Mouse (Mus musculus): ENCODE data around the gene Nudt9.

Nudt9 gene

GRCm38 (mm10) chr5:104046256-104047199 lies at the start of gene Nudt9:
Nudt9 (plus strand) TSS chr5:104046306.
- ChIA-PET CTCF (interaction anchor here in 1 of 4 experiments (0.5 kb wide), 1 partner anchor 264 kb away, joined by 3 read pairs; no protein-coding TSS in a partner anchor), POLR2A (no interaction called here)

GRCm38 (mm10) chr5:103998739-103999138 lies 47.4 kb upstream of the Nudt9 start:
- ChIA-PET POLR2A (interaction anchor here (0.6 to 1.9 kb wide), 6 partner anchors 23 to 106 kb away, joined by 3 to 6 read pairs (median 4); partner anchors contain the start of gene Hsd17b11 (in 1 of the 4)), CTCF (interaction anchor here (0.6 to 3.9 kb wide), 12 partner anchors 13 to 336 kb away, joined by 3 to 47 read pairs (median 14); partner anchors contain the start of gene Hsd17b11 (in 1 of the 4))

- CTCF ChIA-PET, result interaction anchor here (0.6 to 3.9 kb wide), 54 partner anchors 8 to 342 kb away, joined by 3 to 49 read pairs (median 5); partner anchors contain the start of gene Hsd17b11 (in 1 of the 4)
- POLR2A ChIA-PET, result interaction anchor here in 3 of 4 experiments (0.7 to 1.9 kb wide), 8 partner anchors 22 to 434 kb away, joined by 3 to 12 read pairs (median 4); partner anchors contain the start of gene Hsd17b11 (in 1 of the 3)
These were observed 46.4 kb upstream of the Nudt9 start for GRCm38 (mm10) chr5:103999738-104000137.

- POLR2A ChIA-PET, result interaction anchor here (0.5 to 1.6 kb wide), 18 partner anchors 12 to 578 kb away, joined by 3 to 10 read pairs (median 4); partner anchors contain the start of genes Hsd17b11 (in 2 of the 4), Spp1 (in 2 of the 4) and Ptpn13 (in 1 of the 4)
- CTCF ChIA-PET, result interaction anchor here (0.8 to 2.3 kb wide), 14 partner anchors 11 to 337 kb away, joined by 3 to 11 read pairs (median 5); partner anchors contain the start of gene Hsd17b11 (in 1 of the 4)
These were observed 43.4 kb upstream of the Nudt9 start for GRCm38 (mm10) chr5:104002549-104003255.

GRCm38 (mm10) chr5:104003256-104003931 lies 42.7 kb upstream of the Nudt9 start:
- CTCF ChIA-PET, result interaction anchor here in 3 of 4 experiments (0.5 to 2.3 kb wide), 14 partner anchors 18 to 660 kb away, joined by 3 to 11 read pairs (median 4); partner anchors contain the start of gene Hsd17b11 (in 1 of the 3)
- POLR2A ChIA-PET, result interaction anchor here in 3 of 4 experiments (0.5 to 1.6 kb wide), 16 partner anchors 11 to 1842 kb away, joined by 3 to 10 read pairs (median 4); partner anchors contain the start of genes Hsd17b11 (in 2 of the 3), Spp1 (in 2 of the 3) and Ptpn13 (in 1 of the 3)

GRCm38 (mm10) chr5:104003955-104004354 lies 42.2 kb upstream of the Nudt9 start:
- ChIA-PET POLR2A (interaction anchor here in 2 of 4 experiments (0.6 to 1.6 kb wide), 4 partner anchors 19 to 1843 kb away, joined by 3 to 10 read pairs (median 6); partner anchors contain the start of gene Hsd17b11 (in 2 of the 2)), CTCF (interaction anchor here in 2 of 4 experiments (0.8 to 2.0 kb wide), 3 partner anchors 35 to 331 kb away, joined by 3 to 7 read pairs (median 3); no protein-coding TSS in a partner anchor)

GRCm38 (mm10) chr5:104006811-104007210 lies 39.3 kb upstream of the Nudt9 start:
- POLR2A ChIA-PET, result interaction anchor here in 2 of 4 experiments (0.7 to 1.6 kb wide), 2 partner anchors 16 to 91 kb away, joined by 3 to 9 read pairs; no protein-coding TSS in a partner anchor
- CTCF ChIA-PET, result no interaction called here

GRCm38 (mm10) chr5:104007801-104008200 lies 38.3 kb upstream of the Nudt9 start:
- CTCF ChIA-PET, result interaction anchor here in 1 of 4 experiments (1.0 kb wide), 1 partner anchor 8 kb away, joined by 3 read pairs; no protein-coding TSS in a partner anchor
- POLR2A ChIA-PET, result interaction anchor here in 1 of 4 experiments (1.0 to 1.6 kb wide), 2 partner anchors 13 to 15 kb away, joined by 3 read pairs; no protein-coding TSS in a partner anchor

GRCm38 (mm10) chr5:104009421-104009820 lies 36.7 kb upstream of the Nudt9 start:
- POLR2A ChIA-PET, result interaction anchor here in 1 of 4 experiments (0.9 kb wide), 1 partner anchor 34 kb away, joined by 3 read pairs; no protein-coding TSS in a partner anchor
- CTCF ChIA-PET, result interaction anchor here in 1 of 4 experiments (1.1 kb wide), 1 partner anchor 30 kb away, joined by 5 read pairs; no protein-coding TSS in a partner anchor

- ChIA-PET CTCF (interaction anchor here in 1 of 4 experiments (0.6 kb wide), 1 partner anchor 64 kb away, joined by 3 read pairs; no protein-coding TSS in a partner anchor), POLR2A (interaction anchor here in 1 of 4 experiments (0.9 to 1.2 kb wide), 3 partner anchors 10 to 92 kb away, joined by 3 to 10 read pairs (median 5); partner anchors contain the start of gene Hsd17b11)
These were observed 35.8 kb upstream of the Nudt9 start for GRCm38 (mm10) chr5:104010261-104010660.

- CTCF ChIA-PET, result interaction anchor here in 2 of 4 experiments (1.5 to 2.0 kb wide), 3 partner anchors 11 to 28 kb away, joined by 3 to 8 read pairs (median 3); no protein-coding TSS in a partner anchor
- POLR2A ChIA-PET, result interaction anchor here in 2 of 4 experiments (0.7 to 1.3 kb wide), 5 partner anchors 9 to 90 kb away, joined by 3 to 4 read pairs (median 3); no protein-coding TSS in a partner anchor
These were observed 34.7 kb upstream of the Nudt9 start for GRCm38 (mm10) chr5:104011419-104011818.

- POLR2A ChIA-PET, result interaction anchor here (0.7 to 2.9 kb wide), 20 partner anchors 10 to 412 kb away, joined by 3 to 11 read pairs (median 4); no protein-coding TSS in a partner anchor
These were observed 24.3 kb upstream of the Nudt9 start, which contains the start of gene Hsd17b11 for GRCm38 (mm10) chr5:104021597-104022378. Hsd17b11 (minus strand) TSS chr5:104021919.

GRCm38 (mm10) chr5:104022558-104022957 lies 23.5 kb upstream of the Nudt9 start:
- CTCF ChIA-PET, result interaction anchor here in 3 of 4 experiments (0.6 to 1.9 kb wide), 7 partner anchors 11 to 243 kb away, joined by 3 to 8 read pairs (median 3); no protein-coding TSS in a partner anchor
- POLR2A ChIA-PET, result interaction anchor here (0.6 to 2.9 kb wide), 19 partner anchors 9 to 411 kb away, joined by 3 to 11 read pairs (median 4); no protein-coding TSS in a partner anchor

More at GRCm38 (mm10) chr5:104021597-104022378, 24.3 kb upstream of the Nudt9 start, which contains the start of gene Hsd17b11:
- CTCF ChIA-PET, result interaction anchor here (0.6 to 1.9 kb wide), 12 partner anchors 10 to 116 kb away, joined by 3 to 8 read pairs (median 4); no protein-coding TSS in a partner anchor

GRCm38 (mm10) chr5:104023289-104024020 lies 22.7 kb upstream of the Nudt9 start:
- POLR2A ChIA-PET, result interaction anchor here in 3 of 4 experiments (0.6 to 2.9 kb wide), 12 partner anchors 8 to 28 kb away, joined by 3 to 11 read pairs (median 4); no protein-coding TSS in a partner anchor
- CTCF ChIA-PET, result interaction anchor here in 2 of 4 experiments (0.6 to 1.9 kb wide), 6 partner anchors 12 to 244 kb away, joined by 3 to 8 read pairs (median 3); no protein-coding TSS in a partner anchor

- ChIA-PET POLR2A (interaction anchor here in 2 of 4 experiments (1.0 to 2.4 kb wide), 3 partner anchors 11 to 29 kb away, joined by 3 to 8 read pairs (median 3); no protein-coding TSS in a partner anchor), CTCF (interaction anchor here in 3 of 4 experiments (0.7 to 1.7 kb wide), 3 partner anchors 15 to 29 kb away, joined by 3 to 7 read pairs (median 5); no protein-coding TSS in a partner anchor)
These were observed 21.9 kb upstream of the Nudt9 start for GRCm38 (mm10) chr5:104024193-104024592.

All from embryonic stem cell, embryonic (primary cell).